Mouse (Mus musculus) thymus, adult 18-20 months (tissue): ENCODE data around the gene Ift27.

ENCODE experiments used
- DNase-seq, 2 experiments: peaks; one replicate each; pipeline ENCODE4 v3.0.0; 2022; ENCODE audit warnings: mixed read lengths in 2 of 2

The Ift27 gene

GRCm38 (mm10) chr15:78173972-78174886, at the start of gene Ift27:
Gene Ift27, minus strand, starts transcription at chr15:78174107.
- peak; percentile 98 to 99 for DNase-seq

- no peak for DNase-seq
Measured at GRCm38 (mm10) chr15:78215269-78215668, 41.4 kb upstream of the Ift27 start.

- no peak for DNase-seq
Measured at GRCm38 (mm10) chr15:78211367-78211766, 37.5 kb upstream of the Ift27 start.

GRCm38 (mm10) chr15:78210203-78210602, 36.3 kb upstream of the Ift27 start:
- DNase-seq = no peak

- DNase-seq = no peak
Measured at GRCm38 (mm10) chr15:78206312-78206711, 32.4 kb upstream of the Ift27 start, which contains the start of gene Pvalb. Gene Pvalb, minus strand, starts transcription at chr15:78206400.

GRCm38 (mm10) chr15:78205192-78205591, 31.3 kb upstream of the Ift27 start:
- DNase-seq = no peak

GRCm38 (mm10) chr15:78204053-78204847, 30.3 kb upstream of the Ift27 start:
- DNase-seq = no peak

- no peak for DNase-seq
Measured at GRCm38 (mm10) chr15:78195096-78195880, 21.4 kb upstream of the Ift27 start.

- no peak for DNase-seq
Measured at GRCm38 (mm10) chr15:78194320-78194719, 20.4 kb upstream of the Ift27 start.

GRCm38 (mm10) chr15:78189636-78190035, 15.7 kb upstream of the Ift27 start:
- no peak for DNase-seq

GRCm38 (mm10) chr15:78188546-78188945, 14.6 kb upstream of the Ift27 start:
- no peak for DNase-seq

GRCm38 (mm10) chr15:78186906-78187305, 13.0 kb upstream of the Ift27 start:
- DNase-seq = no peak

- no peak for DNase-seq
Measured at GRCm38 (mm10) chr15:78185609-78186008, 11.7 kb upstream of the Ift27 start.

GRCm38 (mm10) chr15:78184855-78185254, 10.9 kb upstream of the Ift27 start:
- no peak for DNase-seq

GRCm38 (mm10) chr15:78181701-78182405, 7.9 kb upstream of the Ift27 start:
- no peak for DNase-seq

- no peak for DNase-seq
Measured at GRCm38 (mm10) chr15:78179775-78180174, 5.9 kb upstream of the Ift27 start.

- peak; percentile 51 to 58 for DNase-seq
Measured at GRCm38 (mm10) chr15:78178397-78178796, 4.5 kb upstream of the Ift27 start.

- DNase-seq = no peak
Measured at GRCm38 (mm10) chr15:78177257-78177656, 3.4 kb upstream of the Ift27 start.

- DNase-seq = peak in 1 of 2 experiments; percentile 22
Measured at GRCm38 (mm10) chr15:78174887-78175245, 959 bp upstream of the Ift27 start.

GRCm38 (mm10) chr15:78172899-78173817, 749 bp downstream of the Ift27 start:
- DNase-seq = peak in 1 of 2 experiments; percentile 19
